8 mouse cellular contexts compared by ENCODE assay signal in the genomic region with DNA sequence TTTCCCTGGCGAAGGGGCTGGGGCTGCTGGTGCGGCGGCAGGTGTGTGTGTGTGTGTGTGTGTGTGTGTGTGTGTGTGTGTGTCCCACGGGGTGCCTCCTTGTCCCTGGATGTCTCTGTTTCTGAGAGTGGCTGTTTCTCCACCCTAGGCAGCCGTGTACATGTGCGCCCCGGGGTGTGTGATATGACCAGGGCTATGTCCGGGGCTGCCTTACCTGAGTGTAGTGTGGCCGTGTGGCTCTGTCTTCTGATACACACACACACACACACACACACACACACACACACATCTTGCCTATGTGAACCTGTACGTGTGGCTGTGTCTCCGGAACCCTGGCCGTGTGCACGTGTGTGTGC. TPM values are rescaled to one million over a fixed set of nuclear protein-coding genes. Genes with fewer than 3 reads are reported as not detected.
A peak's percentile ranks its signal among the peaks of the same experiment; 100 is the strongest.
DNase-seq lines count a peak whose midpoint lies in the region; ATAC-seq lines count a peak whose summit lies in the region.

No protein-coding gene starts in this region.

- peak; percentile 22; the same call in 1 of the 2 replicates for ATAC-seq in embryonic facial prominence, embryonic 13.5 days (ENCODE audit: insufficient number of reproducible peaks, insufficient read depth, low FRiP score, low TSS enrichment, low read depth)
- peak; percentile 49 for ATAC-seq in intestine, embryonic 16.5 days

- H3K27me3 ChIP-seq in embryonic facial prominence, embryonic 13.5 days: no peaks in the 10 kb centered on the region
- no peaks in the 10 kb centered on the region for H3K27me3 ChIP-seq in intestine, embryonic 16.5 days (replicated peaks; ENCODE audit: control insufficient read depth, insufficient read depth, low read length)
- H3K27me3 ChIP-seq in megakaryocyte, embryonic 14.5 days (replicated peaks): no peaks in the 10 kb centered on the region

- peaks cover 50% of the 10 kb centered on the region for H3K4me1 ChIP-seq in embryonic facial prominence, embryonic 13.5 days
- H3K4me1 ChIP-seq in intestine, embryonic 16.5 days (ENCODE audit: control insufficient read depth, insufficient read depth, low read length): peaks cover 34% of the 10 kb centered on the region
- H3K4me1 ChIP-seq in megakaryocyte, embryonic 14.5 days: peaks cover 87% of the 10 kb centered on the region

- intact Hi-C loops in gastrocnemius, postnatal 14 days (cut with DNase I; ENCODE audit: low total_unique reads): no loop called here

- peak overlapping the region; percentile 94 for H3K4me3 ChIP-seq in embryonic facial prominence, embryonic 13.5 days
- peak overlapping the region; percentile 97 for H3K4me3 ChIP-seq in intestine, embryonic 16.5 days (ENCODE audit: low read length)
- peak overlapping the region; percentile 96 for H3K4me3 ChIP-seq in megakaryocyte, embryonic 14.5 days (replicated peaks)

- H3K9ac ChIP-seq in embryonic facial prominence, embryonic 13.5 days: peak overlapping the region; percentile 91
- peak overlapping the region; percentile 96 for H3K9ac ChIP-seq in intestine, embryonic 16.5 days (ENCODE audit: low read depth, low read length)

- no peaks in the 10 kb centered on the region for H3K9me3 ChIP-seq in embryonic facial prominence, embryonic 13.5 days
- H3K9me3 ChIP-seq in intestine, embryonic 16.5 days (ENCODE audit: control insufficient read depth, low read length): no peaks in the 10 kb centered on the region
- no peaks in the 10 kb centered on the region for H3K9me3 ChIP-seq in megakaryocyte, embryonic 14.5 days

- no peaks in the 10 kb centered on the region for H3K36me3 ChIP-seq in embryonic facial prominence, embryonic 13.5 days
- H3K36me3 ChIP-seq in intestine, embryonic 16.5 days (ENCODE audit: control insufficient read depth, insufficient read depth, low read length): no peaks in the 10 kb centered on the region
- H3K36me3 ChIP-seq in megakaryocyte, embryonic 14.5 days (replicated peaks; ENCODE audit: low read length): peaks cover 17% of the 10 kb centered on the region

- peak overlapping the region; percentile 93 for H3K27ac ChIP-seq in embryonic facial prominence, embryonic 13.5 days
- H3K27ac ChIP-seq in intestine, embryonic 16.5 days (ENCODE audit: low read length): peak overlapping the region; percentile 96

- peak; percentile 29 for DNase-seq in gastrocnemius, adult 18-20 months (ENCODE audit: low spot score)
- no peak for DNase-seq in gastrocnemius, postnatal 14 days
- DNase-seq in 416B (ENCODE audit: low read depth): peak; percentile 31
- DNase-seq in thymus, postnatal 10 days (ENCODE audit: low spot score in 2 of 2): no peak
- no peak for DNase-seq in ovary, postnatal 14 days (ENCODE audit: low spot score)

- peak overlapping the region; percentile 96 for H3K4me2 ChIP-seq in embryonic facial prominence, embryonic 13.5 days
- peak overlapping the region; percentile 88 for H3K4me2 ChIP-seq in intestine, embryonic 16.5 days (ENCODE audit: low read depth, low read length)

- 4% methylated on average over 12 of the region's 13 CpGs for WGBS in embryonic facial prominence, embryonic 13.5 days
- 2% methylated on average over 13 of the region's 13 CpGs for WGBS in intestine, embryonic 16.5 days

RNA-seq across cellular contexts. Expression of a gene that starts 0.6 kb away (rescaled TPM):
- total RNA-seq in gastrocnemius, adult 18-20 months (2021): 10 to 100 TPM; 51.2 to 80.6 TPM
- total RNA-seq in gastrocnemius, postnatal 14 days (2021): 10 to 100 TPM; 33.5 to 39.8 TPM
- 71.4 and 72.2 TPM in 2 replicates for polyA plus RNA-seq in embryonic facial prominence, embryonic 13.5 days (2015; fragmentation: Nextera tagmentation; extraction: Ambion mirVana)
- polyA plus RNA-seq in intestine, embryonic 16.5 days (2015; fragmentation: Nextera tagmentation; extraction: Ambion mirVana): 103 and 104 TPM in 2 replicates
- 20.6 and 27.7 TPM in 2 replicates for polyA plus RNA-seq in megakaryocyte, embryonic 14.5 days (2012; ENCODE audit: insufficient read depth, low replicate concordance)

Comparison
In these comparisons a context has a peak if more than half of its experiments do, and no peak if none do; other contexts are left out.
1. DNase-seq: peak in gastrocnemius, adult 18-20 months (single experiment) and 416B (single experiment); none in gastrocnemius, postnatal 14 days (single experiment), thymus, postnatal 10 days (0 of 2) and ovary, postnatal 14 days (single experiment).
2. Peak in every context shown above with its lines, with median percentiles within 50 percentile points of each other: H3K4me3 ChIP-seq.